Mouse (Mus musculus) liver, embryonic 14.5 days (tissue): ENCODE measurements around the gene Aqr. TPM values are rescaled to one million over a fixed set of nuclear protein-coding genes. Genes with fewer than 3 reads are reported as not detected.

Experiments
- ATAC-seq: fragments of 200-750 bp; cut with Nextera tagmentation; 2 replicates; pipeline ENCODE4 v1.8.0; 2017; ENCODE audit warnings: moderate number of reproducible peaks, mild to moderate bottlenecking, moderate library complexity; ENCODE audit not compliant: insufficient read depth
- DNase-seq, 3 experiments: peaks; one replicate each; pipeline ENCODE4 v3.0.0-alpha.2; 2012 to 2013; ENCODE audit warnings: low read depth in 3 of 3, low spot score in 3 of 3
- H3K27ac ChIP-seq: fragments of 300-500 bp; sonication (generic); 2 replicates; pipeline ENCODE4 v1.5.1; 2014; ENCODE audit warnings: moderate library complexity, mild to moderate bottlenecking, control low read depth, inconsistent platforms
- H3K27me3 ChIP-seq: fragments of 300-500 bp; sonication (generic); 2 replicates; pipeline ENCODE4 v1.6.1; 2014; ENCODE audit warnings: mild to moderate bottlenecking, low read length, moderate library complexity; ENCODE audit not compliant: control insufficient read depth, insufficient read depth
- H3K36me3 ChIP-seq: fragments of 300-500 bp; sonication (generic); replicated peaks from 2 replicates; pipeline ENCODE4 v1.6.1; 2014; ENCODE audit warnings: low read depth; ENCODE audit not compliant: control insufficient read depth, insufficient read depth
- H3K4me1 ChIP-seq, 2 experiments: fragments of 200-500 bp in 1 of 2; fragments of 300-500 bp in 1 of 2; sonication (generic) in 1 of 2; replicated peaks; 2 replicates each; pipeline ENCODE4 v1.6.1; 2012 to 2014; ENCODE audit warnings: antibody characterized with exemption in 1 of 2, inconsistent platforms in 1 of 2, low read length in 1 of 2; ENCODE audit not compliant: control insufficient read depth in 2 of 2, insufficient read depth in 2 of 2
- H3K4me2 ChIP-seq: fragments of 300-500 bp; sonication (generic); 2 replicates; pipeline ENCODE4 v1.6.1; 2014; ENCODE audit warnings: low read depth, mild to moderate bottlenecking, control low read depth, moderate library complexity
- H3K4me3 ChIP-seq, 2 experiments: fragments of 200-500 bp in 1 of 2; fragments of 300-500 bp in 1 of 2; sonication (generic) in 1 of 2; 2 replicates each; pipeline ENCODE4 v1.5.1; 2012 to 2014; ENCODE audit warnings: low read depth in 2 of 2, low read length in 2 of 2, mild to moderate bottlenecking in 2 of 2, control low read depth in 1 of 2, inconsistent platforms in 1 of 2, moderate library complexity in 1 of 2; ENCODE audit not compliant: insufficient read depth in 1 of 2
- H3K9ac ChIP-seq: fragments of 300-500 bp; sonication (generic); replicated peaks from 2 replicates; pipeline ENCODE4 v1.6.1; 2014; ENCODE audit warnings: mild to moderate bottlenecking, control low read depth, moderate library complexity
- H3K9me3 ChIP-seq: fragments of 300-500 bp; sonication (generic); 2 replicates; pipeline ENCODE4 v1.6.1; 2016; ENCODE audit warnings: low read length, mixed read lengths; ENCODE audit not compliant: control insufficient read depth
- CTCF ChIP-seq: IDR thresholded peaks from 2 replicates; pipeline ENCODE4 v1.5.1; 2016; ENCODE audit warnings: antibody characterized with exemption, low read depth, control low read depth
- EP300 ChIP-seq: IDR thresholded peaks from 2 replicates; pipeline ENCODE4 v1.6.1; 2016; ENCODE audit warnings: antibody characterized with exemption, low read depth
- WGBS: fragments of 180-500 bp; shearing (Covaris S2); extraction: QIAGEN DNeasy Blood & Tissue Kit; methylation state at CpG from one replicate; pipeline ENCODE4 v1.1.7; 2014; ENCODE audit not compliant: insufficient replicate concordance; 5-methylcytosine and 5-hydroxymethylcytosine counted together
- polyA plus RNA-seq, 2 experiments: library from polyadenylated mRNA; depleted of rRNA in 1 of 2; stranded (reverse) in 1 of 2; unstranded in 1 of 2; fragments of >200 nt; fragmentation: Nextera tagmentation in 1 of 2; extraction: Ambion mirVana in 1 of 2; gene quantifications; 2 replicates each; pipeline versions ENCODE4 v1.2.1 to v1.2.3; 2012 to 2014

The Aqr gene
- polyA plus RNA-seq, 2 experiments: 16.4 to 21.8 TPM

- TF ChIP-seq CTCF (no peak), EP300 (no peak)
- Histone ChIP-seq H3K9ac (no peak overlapping the region), H3K4me3 (no peak overlapping the region), H3K27ac (no peak overlapping the region), H3K27me3 (no peaks in the 10 kb centered on the region), H3K36me3 (peaks cover 26% of the 10 kb centered on the region), H3K9me3 (no peaks in the 10 kb centered on the region), H3K4me1 (no peaks in the 10 kb centered on the region), H3K4me2 (no peak overlapping the region)
- ATAC-seq: no peak
- DNase-seq: no peak
- WGBS: 75% methylated on average over 8 of the region's 8 CpGs
Observed at GRCm38 (mm10) chr2:114106383-114106782, 80.4 kb downstream of the Aqr start.

DNA sequence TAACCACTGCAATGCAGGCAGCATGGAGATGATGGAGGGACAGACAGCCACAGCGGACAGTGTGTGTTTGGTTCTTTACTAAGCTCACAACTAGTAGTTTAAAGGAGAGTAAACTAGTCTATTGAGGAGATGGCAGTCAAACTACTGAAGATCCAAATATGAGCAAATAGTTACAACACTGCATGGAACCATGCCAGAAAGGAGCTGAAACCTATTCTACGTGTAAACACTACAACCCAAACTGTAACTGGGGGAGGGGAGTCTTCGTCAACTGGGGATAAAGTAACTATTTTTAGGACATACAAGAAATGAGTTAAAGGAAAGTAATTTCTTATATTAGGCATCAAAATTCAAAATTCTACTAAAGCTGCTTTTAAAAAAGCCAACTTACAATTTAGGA is 84.4 kb downstream of the Aqr start:
- 80% methylated on average over 3 of the region's 3 CpGs for WGBS
- no peak overlapping the region for H3K9ac ChIP-seq
- no peaks in the 10 kb centered on the region for H3K9me3 ChIP-seq
- DNase-seq: no peak
- H3K4me2 ChIP-seq: no peak overlapping the region
- no peaks in the 10 kb centered on the region for H3K27me3 ChIP-seq
- no peak overlapping the region for H3K27ac ChIP-seq
- no peak overlapping the region for H3K4me3 ChIP-seq
- TF ChIP-seq CTCF (no peak), EP300 (no peak)
- no peak for ATAC-seq
- peaks cover 22% of the 10 kb centered on the region for H3K36me3 ChIP-seq
- peaks cover 0 to 3% of the 10 kb centered on the region in 2 experiments; a peak in 1 of 4 replicates for H3K4me1 ChIP-seq

GRCm38 (mm10) chr2:114100834-114101233 is 86.0 kb downstream of the Aqr start:
- Histone ChIP-seq H3K4me3 (no peak overlapping the region), H3K27me3 (no peaks in the 10 kb centered on the region), H3K4me1 (peaks cover 0 to 7% of the 10 kb centered on the region in 2 experiments; a peak in 2 of 4 replicates), H3K9me3 (no peaks in the 10 kb centered on the region), H3K9ac (no peak overlapping the region), H3K36me3 (peaks cover 16% of the 10 kb centered on the region), H3K27ac (no peak overlapping the region), H3K4me2 (no peak overlapping the region)
- DNase-seq (no peak), ATAC-seq (no peak)
- 83% methylated on average over 9 of the region's 9 CpGs for WGBS
- TF ChIP-seq EP300 (no peak), CTCF (no peak)

DNA sequence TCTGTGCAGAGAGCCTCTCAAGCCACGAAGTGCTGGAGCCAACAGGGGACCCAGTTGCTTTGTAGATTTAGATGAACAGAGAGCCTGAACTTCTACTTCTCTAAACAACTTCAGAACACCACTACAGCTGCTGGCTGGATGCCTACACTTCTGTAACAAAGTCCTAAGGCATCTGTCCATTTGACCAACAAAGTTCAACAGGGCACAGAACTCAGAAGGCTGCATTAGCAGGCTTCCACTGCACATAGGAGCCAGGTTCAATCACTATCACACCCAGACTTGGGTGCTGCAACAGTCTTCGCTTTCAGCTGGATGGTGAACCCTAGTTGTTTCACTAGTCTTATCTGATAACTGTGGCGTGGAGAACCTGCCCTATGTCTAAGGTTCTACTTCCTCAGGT is 87.0 kb downstream of the Aqr start:
- H3K27me3 ChIP-seq: no peaks in the 10 kb centered on the region
- no peak overlapping the region for H3K27ac ChIP-seq
- no peak overlapping the region for H3K4me2 ChIP-seq
- TF ChIP-seq CTCF (no peak), EP300 (no peak)
- DNase-seq: no peak
- H3K4me3 ChIP-seq: no peak overlapping the region
- H3K9ac ChIP-seq: no peak overlapping the region
- H3K36me3 ChIP-seq: peaks cover 16% of the 10 kb centered on the region
- WGBS: 65% methylated on average over 3 of the region's 3 CpGs
- no peaks in the 10 kb centered on the region for H3K9me3 ChIP-seq
- peaks cover 0 to 7% of the 10 kb centered on the region in 2 experiments; a peak in 2 of 4 replicates for H3K4me1 ChIP-seq
- no peak for ATAC-seq

DNA sequence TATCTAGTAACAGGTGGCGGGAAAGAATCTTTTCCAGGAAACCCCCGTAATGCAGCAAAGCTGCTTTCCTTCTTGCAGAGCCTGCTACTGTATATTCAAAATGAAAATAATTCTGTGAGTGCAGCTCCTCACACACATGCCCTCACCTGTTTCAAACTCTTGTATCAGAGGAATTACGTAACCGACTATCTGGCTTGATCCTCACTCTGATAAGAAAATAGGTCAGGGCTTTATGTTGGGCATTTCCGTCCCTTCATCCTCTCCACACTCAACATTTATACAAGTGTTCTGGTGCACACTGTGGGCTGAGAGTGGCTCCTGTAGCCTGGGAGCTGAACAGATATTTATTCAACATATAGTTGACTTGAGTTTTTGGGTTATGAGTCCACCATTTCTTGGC is 87.7 kb downstream of the Aqr start:
- H3K36me3 ChIP-seq: peaks cover 14% of the 10 kb centered on the region
- no peak overlapping the region for H3K9ac ChIP-seq
- peaks cover 0 to 7% of the 10 kb centered on the region in 2 experiments; a peak in 2 of 4 replicates for H3K4me1 ChIP-seq
- H3K27ac ChIP-seq: no peak overlapping the region
- no peak for ATAC-seq
- no peak overlapping the region for H3K4me3 ChIP-seq
- no peak for TF ChIP-seq CTCF
- no peak for TF ChIP-seq EP300
- H3K4me2 ChIP-seq: no peak overlapping the region
- H3K9me3 ChIP-seq: no peaks in the 10 kb centered on the region
- DNase-seq: no peak
- 80% methylated on average over 5 of the region's 5 CpGs for WGBS
- H3K27me3 ChIP-seq: no peaks in the 10 kb centered on the region
